Mouse (Mus musculus): ENCODE data around the gene Phc3. TPM values are rescaled to one million over a fixed set of nuclear protein-coding genes. Genes with fewer than 3 reads are reported as not detected.
A peak's percentile ranks its signal among the peaks of the same experiment; 100 is the strongest.
"Not testable (repeated sequence)": the region's sequence is repeated elsewhere in the genome, so short reads cannot be mapped to it uniquely, and the experiment has no call there.

Phc3 gene
- polyA plus RNA-seq, 1 experiment: 62.1 TPM

- no peak for DNase-seq
- Histone ChIP-seq H3K27ac (ENCODE audit: control insufficient read depth, insufficient read depth, low read length) (no peak overlapping the region), H3K4me3 (ENCODE audit: control insufficient read depth, insufficient read depth, low read length) (no peak overlapping the region), H3K36me3 (ENCODE audit: control insufficient read depth, insufficient read depth, low read length) (no peaks in the 10 kb centered on the region), H3K27me3 (ENCODE audit: control insufficient read depth, insufficient read depth, low read length) (no peaks in the 10 kb centered on the region), H3K4me1 (replicated peaks; ENCODE audit: control insufficient read depth, insufficient read depth, low read length) (no peaks in the 10 kb centered on the region; the same call in 1 of the 2 replicates)
- 11% methylated on average over 5 of the region's 5 CpGs for WGBS
- TF ChIP-seq POLR2A (IDR thresholded peaks at IDR 0.05; ENCODE audit: control insufficient read depth, extremely low read depth, insufficient read depth, low read length, poor library complexity) (no peak), CTCF (IDR thresholded peaks at IDR 0.05; ENCODE audit: borderline replicate concordance, control insufficient read depth, extremely low read depth, insufficient read depth, low read length, poor library complexity) (no peak)
These were observed 105.3 kb downstream of the Phc3 start for GRCm38 (mm10) chr3:30863712-30864435.

- TF ChIP-seq POLR2A (IDR thresholded peaks at IDR 0.05; ENCODE audit: control insufficient read depth, extremely low read depth, insufficient read depth, low read length, poor library complexity) (no peak), CTCF (IDR thresholded peaks at IDR 0.05; ENCODE audit: borderline replicate concordance, control insufficient read depth, extremely low read depth, insufficient read depth, low read length, poor library complexity) (no peak)
- H3K27me3 ChIP-seq (ENCODE audit: control insufficient read depth, insufficient read depth, low read length): no peaks in the 10 kb centered on the region
- no peaks in the 10 kb centered on the region; the same call in 1 of the 2 replicates for H3K4me1 ChIP-seq (replicated peaks; ENCODE audit: control insufficient read depth, insufficient read depth, low read length)
- H3K27ac ChIP-seq (ENCODE audit: control insufficient read depth, insufficient read depth, low read length): no peak overlapping the region
- H3K4me3 ChIP-seq (ENCODE audit: control insufficient read depth, insufficient read depth, low read length): no peak overlapping the region
- no peaks in the 10 kb centered on the region for H3K36me3 ChIP-seq (ENCODE audit: control insufficient read depth, insufficient read depth, low read length)
- 85% methylated on average over 4 of the region's 4 CpGs for WGBS
- DNase-seq: no peak
These were observed 108.5 kb downstream of the Phc3 start for GRCm38 (mm10) chr3:30860705-30861104.

GRCm38 (mm10) chr3:30859599-30859998, 109.6 kb downstream of the Phc3 start:
- not testable (repeated sequence) for H3K4me3 ChIP-seq (ENCODE audit: control insufficient read depth, insufficient read depth, low read length); DNase-seq; H3K27ac ChIP-seq (ENCODE audit: control insufficient read depth, insufficient read depth, low read length); H3K27me3 ChIP-seq (ENCODE audit: control insufficient read depth, insufficient read depth, low read length); H3K4me1 ChIP-seq (replicated peaks; ENCODE audit: control insufficient read depth, insufficient read depth, low read length); H3K36me3 ChIP-seq (ENCODE audit: control insufficient read depth, insufficient read depth, low read length)
- 96% methylated on average over 8 of the region's 8 CpGs for WGBS

- 1% methylated on average over 75 of the region's 75 CpGs for WGBS
- peak; percentile 76 for DNase-seq
- TF ChIP-seq POLR2A (IDR thresholded peaks at IDR 0.05; ENCODE audit: control insufficient read depth, extremely low read depth, insufficient read depth, low read length, poor library complexity): no peak
- peak; percentile 71; the same call in 1 of the 2 replicates for TF ChIP-seq CTCF (IDR thresholded peaks at IDR 0.05; ENCODE audit: borderline replicate concordance, control insufficient read depth, extremely low read depth, insufficient read depth, low read length, poor library complexity)
- Histone ChIP-seq H3K36me3 (ENCODE audit: control insufficient read depth, insufficient read depth, low read length) (no peaks in the 10 kb centered on the region), H3K27ac (ENCODE audit: control insufficient read depth, insufficient read depth, low read length) (no peak within 1 kb of the TSS), H3K27me3 (ENCODE audit: control insufficient read depth, insufficient read depth, low read length) (no peaks in the 10 kb centered on the region), H3K4me1 (replicated peaks; ENCODE audit: control insufficient read depth, insufficient read depth, low read length) (peaks cover 3% of the 10 kb centered on the region; the same call in 1 of the 2 replicates), H3K4me3 (ENCODE audit: control insufficient read depth, insufficient read depth, low read length) (peak within 1 kb of the TSS; percentile 41)
These were observed 113.4 kb downstream of the Phc3 start, which contains the start of gene Gpr160 for GRCm38 (mm10) chr3:30855604-30856458. Gpr160 (plus strand) TSS chr3:30855950.

- TF ChIP-seq CTCF (IDR thresholded peaks at IDR 0.05; ENCODE audit: borderline replicate concordance, control insufficient read depth, extremely low read depth, insufficient read depth, low read length, poor library complexity): no peak
- no peak for TF ChIP-seq POLR2A (IDR thresholded peaks at IDR 0.05; ENCODE audit: control insufficient read depth, extremely low read depth, insufficient read depth, low read length, poor library complexity)
- Histone ChIP-seq H3K27ac (ENCODE audit: control insufficient read depth, insufficient read depth, low read length) (no peak overlapping the region), H3K4me1 (replicated peaks; ENCODE audit: control insufficient read depth, insufficient read depth, low read length) (peaks cover 3% of the 10 kb centered on the region; the same call in 1 of the 2 replicates), H3K4me3 (ENCODE audit: control insufficient read depth, insufficient read depth, low read length) (no peak overlapping the region), H3K36me3 (ENCODE audit: control insufficient read depth, insufficient read depth, low read length) (no peaks in the 10 kb centered on the region), H3K27me3 (ENCODE audit: control insufficient read depth, insufficient read depth, low read length) (no peaks in the 10 kb centered on the region)
- DNase-seq: no peak
- WGBS: 93% methylated on average over 5 of the region's 5 CpGs
These were observed 115.6 kb downstream of the Phc3 start for GRCm38 (mm10) chr3:30853596-30853995.

- 85% methylated on average over 6 of the region's 6 CpGs for WGBS
- H3K36me3 ChIP-seq (ENCODE audit: control insufficient read depth, insufficient read depth, low read length): no peaks in the 10 kb centered on the region
- H3K27me3 ChIP-seq (ENCODE audit: control insufficient read depth, insufficient read depth, low read length): no peaks in the 10 kb centered on the region
- TF ChIP-seq POLR2A (IDR thresholded peaks at IDR 0.05; ENCODE audit: control insufficient read depth, extremely low read depth, insufficient read depth, low read length, poor library complexity): no peak
- no peak for TF ChIP-seq CTCF (IDR thresholded peaks at IDR 0.05; ENCODE audit: borderline replicate concordance, control insufficient read depth, extremely low read depth, insufficient read depth, low read length, poor library complexity)
- no peak for DNase-seq
- H3K4me1 ChIP-seq (replicated peaks; ENCODE audit: control insufficient read depth, insufficient read depth, low read length): peaks cover 3% of the 10 kb centered on the region; the same call in 1 of the 2 replicates
- H3K4me3 ChIP-seq (ENCODE audit: control insufficient read depth, insufficient read depth, low read length): no peak overlapping the region
- no peak overlapping the region for H3K27ac ChIP-seq (ENCODE audit: control insufficient read depth, insufficient read depth, low read length)
These were observed 117.8 kb downstream of the Phc3 start for GRCm38 (mm10) chr3:30851422-30851821.

Other genes starting within 250 kb of the Phc3 start
- gene Samd7, start 223.1 kb downstream of the Phc3 start, polyA plus RNA-seq (2012; rRNA removed): not detected in 2 replicates
- 12.7 and 12.9 TPM in 2 replicates for gene Sec62, start 176.5 kb downstream of the Phc3 start, polyA plus RNA-seq (2012; rRNA removed)
- gene Gpr160, start 113.5 kb downstream of the Phc3 start, polyA plus RNA-seq (2012; rRNA removed): 4.3 and 6.1 TPM in 2 replicates
- 12.6 and 12.8 TPM in 2 replicates for gene Prkci, start 26.3 kb upstream of the Phc3 start, polyA plus RNA-seq (2012; rRNA removed)
- gene Skil, start 125.6 kb upstream of the Phc3 start, polyA plus RNA-seq (2012; rRNA removed): 12.4 and 13.1 TPM in 2 replicates
- 1.5 TPM in 2 replicates for gene Cldn11, start 180.5 kb upstream of the Phc3 start, polyA plus RNA-seq (2012; rRNA removed)

Measured in thymus, adult 2 months (tissue).